Mouse (Mus musculus) cerebellum, adult (tissue): ENCODE results near the gene Mtss1l.

ENCODE experiments used
- ATAC-seq: cut with Nextera tagmentation; 2 replicates; pipeline ENCODE4 v1.9.2; 2017; ENCODE audit warnings: mild to moderate bottlenecking, moderate library complexity, mixed read lengths; ENCODE audit not compliant: insufficient number of reproducible peaks, low FRiP score, low TSS enrichment

Mtss1l gene

DNA sequence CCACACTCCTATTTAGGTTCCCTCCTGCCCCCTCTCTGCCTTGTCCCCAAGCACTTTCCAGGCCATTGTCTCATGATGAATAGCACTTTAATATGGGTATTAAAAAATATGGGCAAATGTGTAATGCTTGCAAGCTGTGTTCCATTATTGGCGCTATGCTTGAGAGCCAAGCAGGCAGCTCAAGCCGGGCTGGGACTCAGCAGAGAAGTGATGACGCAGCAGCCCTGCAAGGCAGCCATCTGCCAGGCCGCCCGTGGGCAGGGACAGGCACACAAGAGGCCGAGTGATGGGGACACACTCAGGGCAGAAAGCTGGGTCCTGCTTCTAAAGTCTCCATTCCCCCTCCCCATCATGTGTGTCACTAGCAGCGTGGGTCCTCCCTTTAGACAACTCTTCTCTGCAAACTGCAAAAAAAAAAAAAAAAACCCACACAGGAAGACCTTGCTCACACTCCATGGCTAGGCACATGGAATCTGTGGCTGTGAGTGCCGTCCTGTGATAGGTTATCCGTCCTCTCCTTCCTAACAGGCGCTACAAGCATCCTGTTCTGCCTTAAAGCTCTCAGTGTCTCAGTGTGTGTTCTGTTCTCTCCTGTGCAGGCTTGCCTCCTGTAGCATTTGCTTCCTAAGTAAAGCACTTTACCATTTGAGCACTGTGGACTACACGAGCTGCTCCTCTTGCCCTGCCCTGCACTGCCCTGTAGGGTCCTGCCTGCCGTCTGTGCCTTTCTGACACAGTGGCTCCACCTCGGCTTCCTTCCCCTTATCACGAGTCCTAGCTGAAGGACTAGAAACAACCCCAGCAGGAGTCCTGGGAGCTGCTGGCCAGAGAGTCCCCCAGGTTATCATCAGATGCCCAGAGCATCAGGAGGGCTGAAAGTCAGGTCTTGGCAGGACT, 15.6 kb upstream of the Mtss1l start:
- peak; percentile 83 for ATAC-seq

DNA sequence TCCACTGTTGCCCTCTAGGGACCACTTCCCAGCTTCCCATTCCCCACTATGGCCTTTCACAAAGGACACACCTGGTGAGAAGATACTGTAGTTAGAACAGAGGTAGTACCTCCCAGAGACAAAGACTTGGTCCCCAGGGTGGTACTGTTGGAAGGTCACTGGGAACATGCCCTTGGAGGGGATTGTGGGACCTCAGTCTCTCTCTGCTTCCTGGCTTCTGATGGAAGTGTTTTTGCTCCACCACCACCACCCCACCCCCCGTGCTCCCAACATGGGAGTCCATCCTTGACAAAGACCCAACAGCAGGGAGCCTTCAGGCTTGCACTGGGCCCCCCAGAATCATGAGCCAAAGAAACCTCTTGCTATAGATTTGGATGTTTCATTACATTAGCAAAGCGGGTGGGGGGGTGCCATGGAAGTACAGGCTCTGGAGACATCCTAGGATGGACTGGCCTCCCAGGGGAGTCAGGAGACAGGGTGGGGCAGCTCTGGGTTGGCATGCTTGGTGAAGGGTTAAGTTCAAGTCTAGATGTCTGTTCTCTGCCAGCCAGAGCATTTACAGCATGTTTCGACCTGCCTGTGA, 14.9 kb upstream of the Mtss1l start:
- no peak for ATAC-seq

DNA sequence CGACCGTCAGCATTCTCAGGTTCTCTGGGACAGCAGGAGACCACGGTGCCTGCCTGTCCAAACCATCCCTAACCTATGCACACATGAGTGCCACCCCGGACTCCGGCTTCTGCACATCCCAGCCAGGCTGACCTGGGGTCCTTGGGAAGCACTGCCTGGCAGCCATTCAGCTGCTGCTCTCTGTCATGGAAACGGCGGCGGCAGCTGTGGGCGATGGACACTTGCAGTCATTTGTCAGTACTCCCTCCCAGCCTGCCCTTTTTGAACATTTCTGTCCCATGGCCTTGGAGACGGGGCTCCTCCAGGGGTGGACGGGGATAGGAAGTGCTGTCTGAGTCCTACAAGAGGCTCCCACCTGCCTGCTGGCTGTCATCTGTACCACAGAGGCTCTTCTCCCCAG, 12.8 kb upstream of the Mtss1l start:
- ATAC-seq, result no peak

DNA sequence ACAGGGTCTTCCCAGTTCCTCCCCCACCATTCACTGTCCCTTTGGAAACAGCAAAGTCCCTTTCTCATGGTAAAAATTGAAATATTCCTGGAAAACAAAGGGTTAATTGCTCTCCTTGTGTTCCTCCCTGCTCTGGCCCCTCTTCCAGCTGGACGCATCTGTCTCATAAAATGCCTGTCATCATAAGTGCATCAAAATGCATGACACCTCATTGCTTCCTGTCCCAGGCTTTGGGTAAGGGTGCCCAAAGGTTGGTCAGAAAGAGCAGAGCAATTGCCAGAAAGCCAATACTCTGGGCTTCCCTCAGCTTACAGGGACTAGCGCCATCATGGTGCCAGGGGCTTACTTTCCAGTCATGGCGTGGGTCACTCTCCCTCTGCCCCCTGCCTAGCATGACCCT, 10.7 kb upstream of the Mtss1l start:
- ATAC-seq, result no peak

DNA sequence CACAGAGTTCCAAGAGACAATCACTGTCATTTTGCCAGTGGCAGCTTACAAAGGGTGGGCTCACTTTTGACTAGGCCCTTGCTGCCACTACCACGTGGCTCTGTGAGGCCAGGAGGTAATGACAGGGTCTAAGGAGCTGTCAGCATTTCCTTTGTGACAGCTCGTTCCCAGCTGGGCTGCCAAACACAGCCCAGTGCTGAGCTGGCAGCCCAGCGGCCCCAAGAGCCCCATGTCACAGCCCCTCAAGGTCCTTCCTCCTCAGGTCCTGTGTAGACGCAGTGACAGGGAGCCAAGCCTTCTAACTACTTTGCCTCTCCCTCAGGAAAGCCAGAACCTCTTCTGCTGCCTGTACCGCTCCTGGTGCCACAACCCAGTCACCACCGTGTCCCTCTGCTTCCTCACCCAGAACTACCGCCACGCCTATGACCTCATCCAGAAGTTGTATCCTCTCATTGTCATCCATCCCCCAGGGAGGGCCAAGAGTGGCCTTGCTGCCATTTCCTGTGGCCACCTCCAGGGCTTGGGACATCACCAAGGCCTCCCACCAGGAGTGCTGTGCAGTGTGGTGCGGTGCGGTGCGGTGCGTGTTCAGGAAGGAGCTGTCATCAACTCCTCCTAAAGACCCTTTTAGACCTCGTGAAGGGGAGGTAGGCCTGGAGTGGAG, 9.9 kb upstream of the Mtss1l start:
- no peak for ATAC-seq

DNA sequence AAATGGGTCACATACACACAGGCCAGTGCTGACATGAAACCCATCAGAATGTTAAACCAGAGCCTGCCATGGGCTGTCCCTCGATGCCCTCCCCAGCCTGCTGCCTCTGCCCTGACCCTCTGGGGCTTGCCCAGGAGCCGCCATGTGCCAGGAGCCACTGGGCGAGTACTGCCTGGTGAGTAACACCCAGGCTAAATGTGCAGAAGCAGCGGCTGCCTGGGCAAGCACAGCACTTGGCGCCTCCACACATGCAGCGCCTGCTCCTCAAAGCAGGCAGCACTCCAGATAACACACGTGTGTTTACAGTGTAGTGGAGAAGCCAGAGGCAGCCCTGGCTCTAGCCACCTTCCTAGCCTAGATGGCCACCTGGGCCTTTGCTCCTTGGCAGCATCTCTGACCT, 8.2 kb upstream of the Mtss1l start:
- no peak for ATAC-seq

DNA sequence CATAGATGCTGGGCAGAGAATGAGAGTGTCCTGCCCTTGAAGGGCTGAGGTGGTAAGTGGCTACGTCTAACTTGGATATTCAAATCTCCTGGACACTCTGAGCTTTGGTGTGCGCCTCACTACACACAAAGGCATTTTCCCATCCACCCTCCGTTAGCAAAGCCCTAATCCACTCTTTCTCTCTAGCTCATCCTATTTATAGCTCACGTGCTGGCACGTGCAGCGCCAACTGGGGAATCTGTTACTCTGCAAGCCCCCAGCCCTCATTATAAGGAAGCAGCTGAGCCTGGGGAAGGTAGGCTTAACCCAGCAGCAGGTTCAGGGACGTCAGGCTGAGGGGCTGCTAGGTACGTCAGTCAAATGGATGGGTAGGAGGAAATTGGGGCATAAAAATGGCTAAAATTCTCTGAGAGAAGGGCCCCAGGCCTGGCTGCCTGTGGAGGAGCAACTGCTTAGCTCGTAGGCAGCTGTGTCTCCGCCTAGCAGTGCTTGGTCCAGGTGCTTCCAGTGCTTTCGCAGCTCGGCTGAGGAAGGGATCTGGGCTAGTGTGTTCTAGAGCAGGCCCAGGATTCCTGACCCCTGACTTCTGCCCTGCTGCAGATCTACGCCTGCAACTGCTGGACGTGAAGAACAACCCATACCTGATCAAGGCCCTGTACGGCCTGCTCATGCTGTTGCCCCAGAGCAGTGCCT, 6.3 kb upstream of the Mtss1l start:
- no peak for ATAC-seq

DNA sequence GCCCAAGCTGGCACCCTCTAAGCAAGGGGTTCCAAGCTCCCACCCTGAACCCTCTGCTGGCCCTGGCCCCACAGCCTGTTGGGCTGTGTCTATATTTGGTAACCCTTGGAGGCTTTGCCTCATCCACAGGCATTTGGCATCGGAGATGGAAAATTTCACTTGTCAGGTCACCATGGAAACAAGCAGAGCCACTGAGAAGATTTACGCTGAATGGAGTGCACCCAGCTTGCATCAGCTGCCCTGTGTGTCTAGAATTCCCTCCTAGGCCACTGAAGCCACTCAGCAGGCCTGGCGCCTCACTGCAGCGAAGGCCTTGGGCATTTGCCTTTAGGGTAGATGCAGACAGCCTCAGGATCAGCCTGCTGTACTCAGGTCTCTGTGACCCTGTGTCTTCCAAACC, 5.2 kb upstream of the Mtss1l start:
- peak; percentile 50 for ATAC-seq

DNA sequence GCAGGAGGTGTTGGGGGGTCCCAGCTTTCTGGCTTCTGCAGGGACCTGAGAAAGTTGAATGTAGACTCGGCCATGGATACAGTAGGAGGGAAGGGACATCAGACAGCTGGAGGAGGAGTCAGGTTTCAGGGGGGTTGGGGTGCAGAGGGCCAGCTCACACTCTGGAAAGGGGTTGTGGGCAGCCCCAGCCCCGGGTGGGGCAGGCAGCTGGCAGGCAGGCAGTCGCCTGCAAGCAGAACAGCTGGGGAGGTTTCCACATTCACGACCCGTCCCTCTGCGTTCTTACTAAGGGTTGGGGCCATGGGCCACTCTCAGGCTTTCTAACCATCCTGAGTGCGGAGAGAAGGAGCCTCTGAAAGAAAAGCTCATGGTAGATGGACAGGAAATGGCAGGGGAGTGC, 4.1 kb upstream of the Mtss1l start:
- ATAC-seq, result no peak

DNA sequence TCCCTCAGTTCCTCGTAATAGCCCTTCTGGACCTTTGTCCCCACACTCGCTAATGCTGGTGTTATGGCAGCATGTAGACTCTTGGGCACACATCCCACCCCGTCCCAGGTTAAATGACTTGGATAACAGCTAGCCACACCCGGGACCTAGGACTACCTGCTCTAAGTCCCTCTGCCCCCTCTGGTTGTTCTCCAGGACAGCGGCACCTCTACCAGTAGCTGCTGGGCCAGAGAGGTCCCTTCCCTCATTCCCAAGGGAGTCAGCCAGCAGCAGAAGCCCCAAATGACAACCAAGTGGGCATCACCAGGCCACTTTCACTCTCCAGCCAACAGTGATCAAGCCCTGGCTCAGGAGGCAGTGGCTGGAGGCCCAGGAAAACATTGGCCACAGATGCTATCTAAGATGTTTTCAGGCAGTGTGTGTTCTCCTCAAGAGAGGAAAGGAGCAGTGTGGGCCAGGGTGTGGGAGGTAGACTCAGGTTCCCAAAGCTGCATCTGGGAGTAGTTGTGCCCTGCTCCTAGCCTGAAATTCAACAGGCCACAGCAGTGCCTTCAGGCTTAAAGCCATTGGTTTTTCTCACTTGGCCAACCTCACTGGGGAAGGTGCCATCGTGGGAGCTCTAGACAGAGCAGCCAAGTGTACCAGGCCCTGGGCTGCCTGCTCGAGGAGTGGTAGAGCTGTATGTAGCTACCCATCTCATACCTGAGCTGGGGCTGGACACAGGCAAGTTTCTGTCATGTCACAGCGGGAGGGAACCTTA, 2.9 kb upstream of the Mtss1l start:
- no peak for ATAC-seq

DNA sequence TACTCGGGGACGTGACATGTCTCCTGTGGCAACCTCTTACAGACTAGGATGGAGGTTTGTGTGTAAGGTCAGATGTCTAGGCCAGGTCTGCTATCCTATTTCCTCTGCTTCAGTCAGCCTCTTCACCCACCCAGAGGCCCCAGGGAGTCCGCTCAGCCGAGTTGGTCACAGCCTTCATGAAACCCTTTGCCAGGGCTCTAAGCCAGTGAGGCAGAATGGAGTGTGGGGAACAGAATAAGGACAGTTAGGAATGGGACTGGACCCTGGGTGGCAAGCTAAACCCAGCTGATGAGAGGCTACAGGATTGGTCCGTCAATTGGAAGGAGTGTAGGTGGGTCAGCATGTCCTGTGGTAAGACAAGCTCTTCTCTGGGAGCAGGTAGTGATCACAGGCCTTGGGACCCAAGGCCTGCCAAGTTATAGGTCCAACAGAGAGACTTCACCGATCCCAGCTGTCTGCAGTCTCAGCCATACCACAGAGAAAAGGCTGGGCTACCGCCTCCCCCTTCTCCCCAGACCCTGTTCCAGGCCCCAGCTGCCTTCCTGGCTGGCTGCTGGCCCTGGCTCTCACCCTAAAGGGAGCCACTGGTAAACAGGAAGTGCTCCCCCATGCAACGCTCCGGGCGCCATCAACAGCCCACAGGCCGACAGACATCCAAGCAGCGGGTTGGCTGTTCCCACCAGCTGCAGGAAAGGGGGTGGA, 2.2 kb upstream of the Mtss1l start:
- no peak for ATAC-seq

DNA sequence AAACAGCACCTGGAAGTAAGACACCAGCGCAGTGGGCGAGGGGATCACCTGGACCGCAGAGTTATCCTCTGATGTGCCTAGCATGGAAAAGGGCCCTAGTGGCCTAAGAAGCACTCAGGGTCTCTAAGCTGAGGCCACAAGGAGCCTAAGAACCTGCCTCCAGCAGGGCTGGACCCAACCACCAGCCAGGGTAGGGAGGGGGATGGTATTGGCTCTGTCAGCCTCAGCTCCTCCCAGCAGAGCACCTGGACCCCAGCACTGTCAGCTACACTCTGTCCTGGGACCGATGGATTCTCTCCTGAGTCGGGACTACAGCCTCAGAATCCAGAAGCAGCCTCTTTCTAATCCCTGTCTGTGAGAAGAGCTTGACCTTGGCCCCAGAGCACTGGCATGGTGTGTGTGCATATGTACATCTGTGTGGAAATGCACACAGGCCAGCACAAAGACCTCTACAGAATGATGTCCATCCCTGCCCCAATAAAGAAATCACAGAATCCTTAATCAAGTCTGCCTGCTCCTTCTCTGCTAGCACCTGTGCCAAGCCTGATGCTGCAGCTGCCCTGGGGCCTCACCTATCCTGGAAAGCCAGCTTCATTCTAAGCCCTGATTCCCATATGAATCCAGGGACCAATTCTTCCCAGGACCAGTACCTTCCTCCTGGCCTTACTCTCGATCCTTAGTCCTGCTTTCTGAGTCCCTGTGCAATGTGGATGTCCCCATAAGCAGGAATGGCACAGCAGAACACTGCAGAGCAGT, 1.2 kb upstream of the Mtss1l start:
- ATAC-seq, result no peak

DNA sequence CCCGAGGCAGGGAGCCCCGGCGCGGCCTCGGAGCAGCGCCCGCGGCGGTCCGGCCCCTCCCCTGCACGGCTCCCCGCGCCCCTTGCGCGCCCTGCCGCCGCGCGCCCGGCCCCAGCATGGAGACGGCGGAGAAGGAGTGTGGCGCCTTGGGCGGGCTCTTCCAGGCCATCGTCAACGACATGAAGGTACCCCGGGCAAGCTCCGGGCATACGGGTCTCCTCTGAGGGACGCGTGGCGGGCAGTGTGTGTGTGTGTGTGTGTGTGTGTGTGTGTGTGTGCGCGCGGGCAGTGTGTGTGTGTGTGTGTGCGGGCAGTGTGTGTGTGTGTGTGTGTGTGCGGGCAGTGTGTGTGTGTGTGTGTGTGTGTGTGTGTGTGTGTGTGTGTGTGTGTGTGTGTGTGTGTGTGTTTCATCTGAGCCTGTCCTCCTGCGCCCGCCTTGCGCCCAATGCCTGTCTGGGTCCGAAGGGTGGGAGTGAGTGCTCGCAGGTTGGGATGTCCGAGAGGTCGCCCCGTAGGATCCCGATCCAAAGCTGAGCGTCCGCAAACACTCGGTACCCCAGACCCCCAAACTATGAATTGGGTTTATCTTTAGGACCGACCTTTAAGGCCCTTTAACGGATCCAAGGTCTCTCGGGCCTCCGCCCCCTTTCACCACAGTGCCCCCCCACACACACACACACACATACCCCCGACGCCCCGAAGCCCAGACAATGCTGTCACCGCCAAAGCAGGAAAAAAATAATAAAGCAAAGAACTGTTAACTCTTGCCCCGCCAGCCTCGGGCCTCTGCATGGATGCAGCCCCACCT, 534 bp downstream of the Mtss1l start:
- no peak for ATAC-seq

DNA sequence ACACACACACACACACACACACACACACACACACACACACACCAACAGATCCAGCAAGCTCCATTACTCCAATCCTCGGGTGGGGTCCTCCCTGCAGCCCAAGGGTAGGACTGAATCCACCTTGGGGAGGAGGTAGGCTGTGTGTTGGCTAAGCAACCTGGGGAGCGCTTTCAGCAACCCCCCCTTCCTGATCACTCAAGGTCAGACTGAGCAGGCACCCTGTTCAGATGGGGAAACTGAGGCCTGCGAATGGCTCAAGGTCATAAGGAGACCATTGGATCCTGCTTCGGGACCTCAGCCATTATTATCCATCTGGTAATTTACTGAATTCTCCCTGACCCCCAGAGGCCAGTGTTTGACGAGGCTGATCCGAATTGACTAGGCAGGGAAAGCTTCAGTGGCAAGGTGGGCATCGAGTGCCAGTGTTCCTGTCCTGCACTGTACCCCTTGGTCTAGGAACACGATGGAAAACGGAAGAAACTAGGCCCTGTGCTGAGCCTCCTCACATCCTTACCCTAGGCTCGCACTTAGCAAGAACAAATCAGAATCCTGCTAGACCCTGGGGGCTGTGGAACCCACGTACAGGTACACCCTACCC, 1.2 kb downstream of the Mtss1l start:
- no peak for ATAC-seq

DNA sequence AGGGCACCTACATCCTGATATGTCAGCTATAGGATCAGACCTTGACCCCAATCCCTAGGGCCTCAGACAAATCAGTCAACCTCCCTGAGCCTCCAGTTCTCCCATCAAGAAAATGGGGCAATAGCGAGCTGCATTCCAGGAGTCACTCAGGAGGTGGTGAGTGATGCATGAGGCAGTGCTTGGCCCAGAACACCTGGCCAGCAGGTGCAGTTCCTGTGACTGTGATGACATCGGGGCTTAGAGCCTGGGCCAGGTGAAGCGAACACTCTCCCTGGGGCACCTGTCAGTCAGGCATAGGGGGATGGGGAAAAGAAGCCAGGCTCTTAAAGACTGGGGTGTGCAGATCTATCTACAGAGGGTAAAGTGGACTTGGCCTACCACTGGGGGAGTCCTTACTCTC, 3.2 kb downstream of the Mtss1l start:
- no peak for ATAC-seq

DNA sequence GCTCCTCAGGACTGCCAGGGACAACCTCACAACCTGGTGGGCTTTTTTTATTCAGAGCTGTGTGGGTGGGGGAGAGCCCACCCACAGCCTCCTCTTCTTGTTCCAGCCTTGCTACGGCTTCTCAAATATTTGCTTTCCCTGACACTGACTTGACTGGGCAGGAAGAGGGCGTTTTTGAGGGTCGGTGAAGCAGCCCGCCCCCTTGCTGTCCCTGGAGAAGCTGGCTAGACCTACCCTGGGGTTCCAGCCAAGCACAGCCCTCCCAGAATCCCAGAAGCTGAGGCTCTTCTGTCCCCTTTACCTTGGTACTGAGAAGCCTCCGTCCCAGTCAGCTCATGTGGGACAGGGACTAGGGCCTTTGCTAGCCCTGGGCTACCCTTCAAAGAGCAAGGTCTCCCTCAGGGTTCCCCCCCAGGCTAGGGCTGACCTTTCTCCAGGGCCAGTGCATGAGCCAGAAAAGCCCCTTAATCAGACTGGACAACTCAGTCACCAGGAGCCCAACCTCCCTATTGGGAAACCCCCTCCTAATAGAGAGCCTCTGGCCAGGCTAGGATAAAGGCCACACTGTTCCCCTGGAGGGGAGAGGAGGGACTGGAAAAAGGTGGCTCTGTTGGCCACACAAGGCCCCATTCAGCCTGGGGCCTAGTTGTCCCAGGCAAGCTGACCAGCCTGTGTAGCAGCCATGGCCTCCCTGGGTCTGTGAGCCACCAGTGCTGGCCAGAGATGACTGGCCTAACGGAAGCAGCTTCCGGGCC, 4.0 kb downstream of the Mtss1l start:
- ATAC-seq, result no peak

DNA sequence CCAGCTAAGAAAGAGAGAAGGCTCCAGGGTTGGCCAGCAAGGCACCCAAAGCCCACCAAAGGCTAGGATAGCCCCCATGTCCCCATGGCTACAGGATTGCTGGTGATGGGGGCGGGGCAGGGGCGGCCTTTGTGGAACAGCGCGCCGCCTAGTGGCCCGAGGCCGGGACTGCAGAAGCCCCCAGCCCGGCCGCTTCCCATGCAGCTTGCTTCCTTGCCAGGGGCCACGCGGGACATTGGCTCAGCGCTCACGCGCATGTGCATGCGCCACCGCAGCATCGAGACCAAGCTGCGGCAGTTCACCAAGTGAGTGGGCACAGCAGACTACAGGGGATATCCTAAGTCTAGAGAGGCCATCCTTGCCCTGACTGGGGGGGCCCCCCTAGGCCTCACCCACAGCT, 5.6 kb downstream of the Mtss1l start:
- ATAC-seq, result no peak
